Comparison of ENCODE assay signal across 18 mouse cellular contexts in the genomic region with DNA sequence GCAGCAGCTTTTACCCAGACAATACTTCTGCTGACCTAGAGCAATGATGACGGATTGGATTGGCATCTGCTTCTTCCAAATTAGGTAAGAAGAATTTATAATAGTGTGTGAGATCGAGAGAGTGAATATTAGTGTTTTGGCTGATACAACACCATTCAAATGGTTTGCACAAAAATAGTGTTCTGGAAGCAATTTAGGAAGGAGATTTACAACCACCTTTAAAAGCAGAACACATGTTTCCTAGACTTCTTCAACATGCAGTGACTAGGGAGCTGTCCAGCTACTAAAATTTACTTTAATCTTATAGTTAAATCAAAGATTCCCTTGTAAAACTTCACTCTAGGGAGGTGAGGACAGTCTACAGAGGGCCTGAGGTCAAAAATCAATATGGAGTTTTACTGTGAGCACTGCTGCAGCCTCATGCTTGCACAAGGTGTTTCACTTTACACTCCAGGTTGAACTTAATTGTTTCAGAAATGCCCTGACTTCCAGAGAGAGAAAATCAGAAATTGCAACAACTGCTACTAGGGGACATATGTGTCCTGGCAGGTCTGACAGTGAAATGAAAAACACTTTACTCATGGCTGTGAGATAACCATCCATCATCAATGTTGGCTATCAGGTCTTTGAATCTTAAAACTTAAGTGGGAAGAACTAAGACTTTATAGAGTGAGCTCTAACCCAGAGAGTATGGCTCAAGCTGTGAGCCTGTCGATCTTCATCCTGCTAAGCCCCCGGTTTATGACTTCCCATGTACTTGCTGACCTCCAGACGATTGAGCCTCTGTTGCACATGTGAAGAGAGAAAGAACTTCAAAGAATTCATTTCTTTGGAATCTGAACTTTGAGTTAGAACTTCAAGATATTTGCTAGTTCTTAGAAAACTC.
DNase-seq lines count a peak whose midpoint lies in the region; ATAC-seq lines count a peak whose summit lies in the region.
"Had no signal": no experiment of that assay in that cellular context is flagged by ENCODE, and none has a peak within 500 bp of the region (broad histone marks: within the 10 kb centered on the region; RNA-seq: fewer than 3 reads in every experiment).

No protein-coding gene starts in this region.

- H3K27me3 ChIP-seq in limb, embryonic 12.5 days: no peaks in the 10 kb centered on the region
- H3K27me3 ChIP-seq: heart, embryonic 12.5 days had no signal

- peaks cover 6% of the 10 kb centered on the region; the same call in 1 of the 2 replicates for H3K4me1 ChIP-seq in limb, embryonic 12.5 days (replicated peaks)
- H3K4me1 ChIP-seq: heart, embryonic 12.5 days; hindbrain, embryonic 10.5 days had no signal

- peak overlapping the region; percentile 8; the same call in 1 of the 2 replicates for H3K4me2 ChIP-seq in limb, embryonic 12.5 days
- H3K4me2 ChIP-seq: heart, embryonic 12.5 days; hindbrain, embryonic 14.5 days had no signal

- ATAC-seq in limb, embryonic 12.5 days (ENCODE audit: insufficient number of reproducible peaks, insufficient read depth, low FRiP score, low TSS enrichment, low read depth): peak; percentile 73
- ATAC-seq in granulocyte monocyte progenitor cell, adult 5-6 weeks (replicated peaks; ENCODE audit: poor library complexity, severe bottlenecking): no peak
- ATAC-seq: forebrain, embryonic 16.5 days had no signal

- WGBS in limb, embryonic 12.5 days: 11% methylated on average over 5 of the region's 5 CpGs

- no peak overlapping the region for H3K9ac ChIP-seq in limb, embryonic 12.5 days (replicated peaks)
- H3K9ac ChIP-seq: heart, embryonic 12.5 days; hindbrain, embryonic 14.5 days had no signal

- no peak overlapping the region for H3K27ac ChIP-seq in limb, embryonic 12.5 days
- H3K27ac ChIP-seq: hindbrain, embryonic 10.5 days; hindbrain, embryonic 14.5 days had no signal

- peak; percentile 7 for DNase-seq in Muller cell, postnatal 12 days (ENCODE audit: inconsistent ontology term)
- peak; percentile 14 for DNase-seq in embryo, embryonic 10.5 days (ENCODE audit: low spot score)
- peak; percentile 61 for DNase-seq in forelimb bud, embryonic 11.5 days (ENCODE audit: low read depth, low spot score)
- no peak for DNase-seq in yolk sac, embryonic 10.5 days (ENCODE audit: low spot score)
- DNase-seq in adrenal gland, adult (ENCODE audit: inconsistent age in 2 of 2, low spot score in 1 of 2): no peak
- no peak for DNase-seq in right cerebral cortex, postnatal 10 days (ENCODE audit: low spot score in 2 of 2)
- DNase-seq: adrenal gland, postnatal 14 days; cerebellum, adult 11-12 months; cerebellum, adult 9-10 months; cerebellum, postnatal 25 days; gastrocnemius, postnatal 14 days had no signal

- no peak overlapping the region for H3K4me3 ChIP-seq in limb, embryonic 12.5 days (replicated peaks)
- H3K4me3 ChIP-seq: heart, embryonic 12.5 days; hindbrain, embryonic 10.5 days had no signal

- H3K9me3 ChIP-seq in limb, embryonic 12.5 days: no peaks in the 10 kb centered on the region
- H3K9me3 ChIP-seq: G1E; heart, embryonic 12.5 days; hindbrain, embryonic 10.5 days had no signal

- H3K36me3 ChIP-seq in limb, embryonic 12.5 days: no peaks in the 10 kb centered on the region
- H3K36me3 ChIP-seq: G1E; heart, embryonic 12.5 days; hindbrain, embryonic 10.5 days had no signal

Comparison
In these comparisons a context has a peak if more than half of its experiments do, and no peak if none do; other contexts are left out.
1. DNase-seq: peak in Muller cell, postnatal 12 days (single experiment), embryo, embryonic 10.5 days (single experiment) and forelimb bud, embryonic 11.5 days (single experiment); none in yolk sac, embryonic 10.5 days (single experiment), adrenal gland, adult (0 of 2) and right cerebral cortex, postnatal 10 days (0 of 2).